Mouse (Mus musculus) adrenal gland, postnatal 14 days (tissue): ENCODE measurements around the gene Cacna1c. TPM values are rescaled to one million over a fixed set of nuclear protein-coding genes. Genes with fewer than 3 reads are reported as not detected.
A peak's percentile ranks its signal among the peaks of the same experiment; 100 is the strongest.

Source experiments
- DNase-seq: peaks from one replicate; pipeline ENCODE4 v3.0.0; 2021; ENCODE audit warnings: mixed read lengths
- total RNA-seq: library from RNA; stranded (reverse); gene quantifications from 2 replicates; pipeline ENCODE4 v1.2.3, GENCODE M21; 2021

Cacna1c gene
- total RNA-seq, 1 experiment from 2014 or later = 58.2 TPM

DNA sequence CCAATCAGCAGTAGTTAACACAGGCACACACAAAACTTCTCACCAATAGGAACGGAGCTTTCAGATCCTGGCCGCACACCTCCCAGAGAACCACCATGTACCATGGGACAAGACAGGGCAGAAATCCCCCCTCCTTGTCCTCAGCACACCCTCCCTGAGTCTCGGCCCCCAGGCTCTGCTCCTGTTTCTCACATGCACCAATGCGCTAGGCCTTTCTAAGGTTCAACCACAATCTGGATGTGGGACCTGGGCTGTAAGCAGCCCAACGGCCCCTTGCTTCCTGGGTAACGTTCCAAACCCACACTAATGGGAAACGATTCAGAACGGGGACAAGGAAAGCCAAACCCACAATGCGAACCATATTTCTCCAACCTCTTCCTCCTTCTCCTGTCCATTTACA, 237.7 kb downstream of the Cacna1c start:
- DNase-seq = no peak

DNA sequence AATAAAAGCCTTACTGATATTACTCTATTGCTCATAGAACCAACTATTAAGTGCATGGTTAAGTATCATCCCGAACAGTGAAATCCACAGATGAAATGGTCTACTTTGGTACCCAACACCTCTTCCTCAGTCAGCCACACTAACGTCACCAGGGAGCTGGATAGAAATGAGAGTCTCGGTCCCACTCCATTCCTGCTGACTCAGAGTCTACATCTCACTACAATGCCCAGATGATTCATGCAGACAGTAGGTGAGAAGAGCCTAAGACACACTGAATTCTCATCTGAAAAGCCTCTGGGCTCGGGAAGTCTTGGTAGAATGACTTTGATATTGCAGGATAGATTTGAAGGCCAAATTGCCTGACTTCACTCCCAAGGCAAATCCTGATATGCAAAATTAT, 240.0 kb downstream of the Cacna1c start:
- DNase-seq = no peak

DNA sequence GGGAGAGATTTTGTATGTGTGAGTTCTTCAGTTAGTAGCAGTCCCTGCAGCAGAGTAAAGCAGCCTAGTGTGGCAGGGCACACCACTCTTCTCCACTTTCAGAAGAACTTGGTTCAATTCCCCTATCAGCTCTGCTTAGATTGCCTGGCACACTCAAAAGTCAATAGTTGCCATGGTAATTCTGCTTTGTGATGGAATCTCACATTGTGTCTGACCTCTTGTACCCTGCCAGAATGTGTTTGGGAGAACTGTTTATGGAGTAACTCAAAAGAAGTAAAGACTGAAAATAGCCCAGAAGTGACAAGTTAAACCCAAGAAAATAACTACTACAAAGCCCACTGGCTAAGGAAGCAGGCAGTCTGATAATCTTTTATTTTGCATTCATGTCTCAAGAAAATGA, 240.4 kb downstream of the Cacna1c start:
- no peak for DNase-seq

DNA sequence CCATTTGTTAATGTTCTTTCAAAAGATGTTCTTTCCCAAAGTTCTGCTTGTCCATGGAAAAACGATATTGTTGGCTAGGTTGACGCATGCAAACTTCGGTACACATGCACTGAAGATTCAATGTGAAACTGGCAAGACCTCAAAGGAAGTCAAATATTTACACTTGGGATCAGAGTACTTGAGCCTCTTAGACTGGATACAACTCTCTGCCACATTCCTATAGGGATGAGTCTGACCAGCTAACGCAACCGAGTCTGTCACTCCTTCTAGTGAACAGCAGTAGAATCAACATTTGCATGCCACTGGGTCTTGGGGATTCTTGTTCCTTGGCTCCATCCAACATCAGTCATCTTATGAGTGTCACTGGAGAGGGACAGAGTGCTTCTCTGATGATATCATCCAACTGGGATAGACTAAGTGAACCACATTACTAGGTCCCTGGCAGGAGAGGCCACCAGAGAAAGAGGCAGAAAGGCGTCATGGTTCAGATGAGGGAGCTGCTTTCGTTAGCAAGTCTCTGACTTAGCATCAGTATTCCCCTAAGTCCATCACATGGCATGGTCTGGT, 241.1 kb downstream of the Cacna1c start:
- DNase-seq = no peak

DNA sequence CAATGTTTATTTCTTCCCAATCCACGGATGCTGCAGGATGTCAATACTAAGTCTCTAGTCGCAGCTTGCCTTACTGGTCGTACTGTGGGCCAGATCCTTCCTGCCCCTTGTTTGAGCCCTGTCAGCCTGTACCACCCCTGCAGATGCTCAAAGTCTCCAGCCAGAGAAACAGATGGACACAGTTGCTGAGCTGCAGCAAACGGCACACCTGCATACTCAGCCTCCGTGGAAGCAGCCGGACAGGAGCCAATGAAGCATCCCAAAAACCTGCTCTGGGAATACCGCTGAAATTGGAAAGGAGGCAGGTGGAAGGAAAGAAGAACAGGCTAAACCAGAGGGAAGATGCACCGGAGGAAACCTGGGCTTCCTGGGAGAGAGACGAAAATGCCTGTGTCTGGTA, 243.8 kb downstream of the Cacna1c start:
- no peak for DNase-seq

DNA sequence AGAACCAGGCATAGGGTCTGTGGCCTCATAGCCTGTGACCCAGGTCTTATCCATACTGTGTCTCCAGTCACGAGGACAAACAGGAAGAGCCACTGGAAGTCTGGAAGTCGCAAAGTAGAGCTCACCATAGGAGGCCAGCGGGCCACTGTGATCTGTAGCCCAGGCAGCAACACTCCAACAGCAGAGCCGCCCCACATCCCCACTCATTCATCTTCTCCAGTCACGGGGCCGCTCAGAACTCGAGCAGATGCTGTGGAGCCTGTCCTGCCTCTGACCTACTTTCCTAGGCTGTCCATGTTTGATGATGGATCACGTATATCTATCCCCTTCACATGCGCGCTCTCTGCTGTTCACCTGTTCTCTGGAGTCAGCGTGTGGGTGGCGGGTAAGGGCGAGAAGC, 246.0 kb downstream of the Cacna1c start:
- DNase-seq = peak; percentile 60

DNA sequence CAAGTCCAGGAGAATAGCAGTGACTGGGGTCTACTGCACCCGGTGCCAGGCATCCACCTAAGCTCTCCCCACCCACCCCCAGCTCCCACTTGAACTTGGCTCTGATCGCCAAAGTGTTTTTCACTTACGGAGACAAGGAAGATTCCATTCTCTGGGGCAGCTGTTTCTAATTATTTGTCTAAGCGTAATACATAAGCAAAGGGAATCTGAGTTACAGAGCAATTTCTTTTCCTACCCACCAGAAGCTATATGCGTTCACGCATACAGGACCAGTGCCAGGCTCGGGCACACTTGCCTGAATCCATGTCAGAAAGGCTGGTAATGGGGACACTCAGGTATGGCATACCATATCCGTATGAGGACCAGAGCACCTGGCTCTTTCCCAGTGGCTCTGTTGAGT, 248.9 kb downstream of the Cacna1c start:
- no peak for DNase-seq

DNA sequence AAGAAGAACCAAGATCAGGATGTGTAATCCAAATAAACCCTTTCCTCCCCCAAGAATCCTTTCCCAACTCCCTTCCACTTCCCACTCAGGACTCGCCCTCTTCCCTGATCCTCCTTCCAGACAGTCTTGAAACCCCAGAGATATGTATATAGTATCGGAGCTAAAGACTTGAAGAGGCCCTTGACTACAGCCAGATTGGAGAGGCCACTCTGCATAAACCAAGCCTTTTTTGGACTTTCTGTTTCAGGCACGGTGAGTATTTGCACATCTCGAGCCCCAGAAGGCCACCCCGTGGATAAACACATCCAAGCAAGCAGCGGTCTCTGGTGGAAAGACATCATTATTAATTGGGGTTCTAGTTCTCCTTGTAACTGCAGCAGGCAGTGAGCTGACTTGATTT, 249.6 kb downstream of the Cacna1c start:
- DNase-seq = no peak

DNA sequence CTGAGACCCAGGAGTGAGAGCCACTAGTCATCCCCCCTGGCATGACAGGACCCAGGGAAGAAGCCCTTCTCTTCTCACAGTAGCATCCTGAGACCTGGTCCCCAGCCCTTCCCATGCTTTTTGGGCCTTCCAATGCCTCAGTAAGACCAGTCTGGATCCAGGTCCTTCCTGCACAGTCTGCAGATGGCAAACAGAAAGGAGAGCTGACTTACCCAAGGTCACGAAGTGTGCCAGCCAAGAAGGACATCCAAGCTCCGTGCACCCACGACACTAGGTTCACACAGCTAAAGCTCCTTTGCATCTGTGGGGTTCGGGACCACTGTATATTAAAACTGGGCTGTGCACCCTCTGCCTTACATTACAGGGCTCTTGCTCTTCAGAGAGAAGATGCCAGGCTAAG, 252.1 kb downstream of the Cacna1c start:
- DNase-seq = peak; percentile 27

DNA sequence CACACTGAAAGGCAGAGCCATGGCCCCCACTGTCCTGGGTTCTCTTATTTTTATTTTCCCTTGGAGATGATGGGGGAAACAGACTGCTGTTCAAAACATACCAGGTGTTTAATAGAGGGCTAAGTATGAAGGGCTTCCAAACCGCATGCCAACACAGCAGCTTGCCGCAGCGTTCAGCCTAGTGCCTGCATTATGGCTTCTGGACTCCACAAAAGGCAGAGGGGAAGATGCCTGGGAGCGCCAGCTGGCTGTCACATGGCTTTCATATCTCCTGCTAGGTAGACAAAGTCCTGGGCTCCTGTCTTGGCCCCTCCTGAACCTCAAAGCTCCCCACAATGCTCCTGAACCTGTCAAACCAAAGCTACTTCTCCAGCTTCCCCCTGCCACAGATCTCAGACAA, 254.4 kb downstream of the Cacna1c start:
- DNase-seq = no peak

DNA sequence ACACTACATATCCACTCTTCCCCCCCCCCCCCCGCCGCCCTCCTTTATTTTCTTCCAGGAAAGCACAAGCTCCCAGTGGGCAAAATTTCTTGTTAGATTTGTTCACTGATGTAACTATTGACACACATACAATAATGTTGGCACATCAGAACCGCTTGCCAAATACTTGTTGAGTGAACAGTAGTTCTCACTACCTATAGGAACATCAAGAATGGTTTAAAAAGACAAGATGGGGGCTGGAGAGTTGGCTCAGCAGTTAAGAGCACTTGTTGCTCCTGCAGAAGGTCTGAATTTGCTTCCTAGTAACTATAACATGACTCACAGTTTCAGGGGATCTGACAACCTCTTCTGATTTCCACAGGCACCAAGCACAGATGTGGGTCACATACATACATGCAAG, 255.2 kb downstream of the Cacna1c start:
- no peak for DNase-seq

DNA sequence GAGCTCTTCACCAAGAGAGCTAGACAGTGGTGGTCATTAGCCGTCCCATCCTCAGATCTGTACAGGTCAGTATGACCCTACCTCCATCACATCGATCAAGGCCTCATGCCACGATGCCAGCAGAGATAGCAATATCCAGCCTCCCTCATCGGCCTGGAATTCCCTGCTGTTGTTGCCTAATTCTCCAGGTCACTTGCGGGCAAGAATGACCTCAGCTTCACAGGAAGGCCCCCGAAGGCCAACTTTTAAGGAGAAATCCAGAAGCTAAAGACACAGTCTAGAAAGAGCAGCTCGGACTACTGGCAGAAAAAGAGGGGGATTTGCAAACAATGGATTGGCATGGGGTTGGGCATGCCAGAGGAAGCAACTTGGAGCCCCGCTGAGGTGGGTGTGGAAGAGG, 256.6 kb downstream of the Cacna1c start:
- DNase-seq = peak; percentile 67

DNA sequence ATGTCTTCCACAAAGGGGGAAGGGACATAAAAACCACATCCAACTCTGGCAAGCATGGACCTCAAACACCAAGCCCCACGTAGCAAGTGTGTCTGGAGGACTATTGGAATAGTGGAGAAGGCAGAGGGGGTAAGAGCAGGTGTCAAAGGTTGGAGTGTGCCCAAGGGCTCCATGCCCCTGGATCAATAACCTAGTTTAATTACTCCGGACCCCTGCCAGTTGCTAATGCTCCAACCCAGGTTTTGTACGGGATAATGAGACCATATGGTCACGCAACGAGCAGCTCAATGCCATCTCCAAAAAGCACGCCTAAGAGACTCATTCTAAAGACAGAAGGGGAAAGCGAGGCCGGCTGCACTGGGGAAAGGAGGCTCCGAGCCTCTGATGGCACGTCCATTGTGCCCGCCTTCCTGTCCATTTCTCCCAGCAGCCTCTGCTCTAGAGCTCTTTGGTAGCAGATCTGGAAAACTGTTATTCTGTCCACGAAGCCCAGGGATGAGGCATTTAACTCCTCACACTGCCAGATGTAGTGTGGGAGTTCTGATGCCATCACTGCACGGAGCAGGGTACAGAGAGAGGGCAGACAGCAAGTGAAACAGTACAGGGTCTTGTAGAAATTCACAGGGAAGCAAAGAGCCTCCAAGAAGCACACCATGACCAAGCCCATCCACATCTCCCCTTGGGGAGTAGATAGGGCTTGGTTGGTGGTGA, 257.7 kb downstream of the Cacna1c start:
- DNase-seq = no peak

DNA sequence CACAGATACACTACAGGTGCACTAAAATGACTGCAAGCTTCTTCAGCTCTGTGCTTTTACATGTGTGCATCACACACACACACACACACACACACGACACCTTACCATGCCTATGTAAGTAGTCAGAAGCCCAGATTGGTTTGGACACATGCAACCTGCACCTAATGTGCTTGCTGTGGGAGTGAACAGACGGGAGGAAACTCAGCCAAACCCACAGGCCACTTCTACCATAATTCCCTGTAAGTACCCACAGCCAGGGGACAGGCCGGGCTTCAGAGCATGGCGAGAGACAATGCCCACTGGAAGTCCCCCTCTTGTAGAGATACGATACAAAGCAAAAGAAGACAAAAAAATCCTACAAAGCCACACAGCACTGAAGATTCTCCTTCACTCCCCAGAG, 258.7 kb downstream of the Cacna1c start:
- no peak for DNase-seq

DNA sequence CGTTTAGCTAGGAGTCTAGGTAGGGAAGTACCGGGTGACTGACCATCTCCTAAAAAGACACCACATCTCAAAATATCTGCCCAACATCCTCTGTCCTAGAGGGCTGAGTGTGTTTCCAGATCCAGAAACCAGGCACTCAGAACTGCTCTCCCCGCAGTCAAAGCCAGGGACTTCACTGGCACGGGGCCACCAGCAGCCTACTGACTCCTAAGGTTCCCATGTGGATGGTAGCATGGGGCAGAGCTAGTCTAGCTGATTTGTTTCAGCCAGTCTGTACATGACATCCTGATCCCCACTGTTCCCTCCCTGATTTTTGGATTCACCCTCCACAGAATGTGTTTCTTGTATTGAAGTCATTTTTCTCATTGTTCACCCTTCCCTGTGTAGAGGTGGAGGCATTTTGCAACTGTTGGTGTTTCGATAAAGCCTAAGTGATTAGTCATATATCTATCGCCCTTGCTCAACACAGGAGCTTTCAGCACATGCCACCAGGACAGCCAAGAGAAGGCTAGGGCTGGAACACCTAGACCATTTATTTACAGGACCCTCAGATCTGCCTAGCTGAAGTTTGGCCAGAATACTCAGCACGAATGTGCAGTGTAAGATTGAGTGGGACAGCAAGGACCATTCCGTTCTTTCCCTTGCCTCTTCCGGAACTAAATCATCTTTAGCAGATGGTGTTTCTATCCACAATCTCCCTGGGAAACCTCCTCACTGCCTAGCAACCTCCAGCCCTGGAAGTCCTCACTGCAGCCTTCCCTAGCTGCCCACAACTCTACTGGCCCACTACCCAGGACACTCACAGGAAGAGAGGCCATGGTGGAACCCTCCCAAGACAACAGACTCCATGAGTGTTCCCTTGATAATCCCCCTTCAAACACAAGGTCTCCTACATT, 260.4 kb downstream of the Cacna1c start:
- peak; percentile 71 for DNase-seq

DNA sequence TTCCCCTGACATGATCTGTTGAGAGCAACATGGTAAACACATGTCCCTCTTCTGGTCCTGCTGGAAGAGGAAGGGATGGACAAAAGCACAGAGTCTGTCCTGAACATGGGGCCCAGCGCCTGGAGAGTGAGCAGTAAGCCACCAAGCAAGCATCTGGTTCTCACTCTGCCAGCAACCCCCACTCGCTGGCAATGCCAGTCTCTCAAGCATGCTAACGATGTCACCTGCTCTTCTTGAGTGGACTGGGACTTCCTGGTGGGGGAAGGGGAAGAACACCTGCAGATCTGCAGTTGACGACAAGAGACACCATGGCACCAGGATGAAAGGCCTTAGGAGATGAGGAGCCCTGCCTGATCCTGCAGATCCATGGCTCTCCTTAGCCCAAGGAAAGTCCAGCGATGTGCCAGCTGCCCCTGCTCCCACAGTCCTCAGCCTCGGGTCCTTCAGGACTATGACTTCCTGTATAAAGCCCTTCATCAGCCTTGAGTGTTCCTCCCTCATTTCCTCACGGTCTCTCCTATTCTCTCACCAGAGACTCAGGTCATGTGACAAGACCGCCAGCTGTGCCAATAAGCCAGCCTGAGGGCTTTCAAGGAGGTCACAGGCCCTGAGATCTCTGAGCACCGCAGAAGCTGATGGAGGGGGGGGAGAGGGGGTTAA, 261.8 kb downstream of the Cacna1c start:
- no peak for DNase-seq

DNA sequence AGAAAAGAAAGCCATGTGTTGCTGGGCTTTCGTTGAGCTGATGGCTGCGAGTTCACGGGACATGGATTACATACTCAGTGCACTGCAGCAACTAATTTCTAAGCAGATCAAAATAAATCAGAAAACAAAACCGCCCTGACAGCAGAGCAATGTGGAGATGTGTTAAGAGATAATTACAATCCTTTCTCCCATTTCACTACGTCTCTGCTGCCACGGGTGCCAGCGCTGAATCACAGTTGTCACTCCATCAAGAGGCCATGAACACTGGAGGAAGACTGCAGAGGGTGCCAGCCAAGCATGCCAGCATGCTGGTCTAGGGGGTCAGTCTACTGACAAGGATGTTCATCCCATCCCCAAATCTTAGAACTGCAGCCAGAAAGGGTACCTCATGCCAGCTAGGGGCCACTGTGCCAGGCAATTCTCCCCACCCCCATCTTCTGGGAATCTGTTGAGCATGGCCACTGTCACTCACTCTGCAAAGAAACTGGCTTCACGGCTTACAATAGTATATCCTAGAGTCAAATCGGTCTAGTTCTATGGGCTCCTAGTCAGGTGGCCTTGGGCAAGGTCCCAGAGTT, 263.1 kb downstream of the Cacna1c start:
- no peak for DNase-seq

DNA sequence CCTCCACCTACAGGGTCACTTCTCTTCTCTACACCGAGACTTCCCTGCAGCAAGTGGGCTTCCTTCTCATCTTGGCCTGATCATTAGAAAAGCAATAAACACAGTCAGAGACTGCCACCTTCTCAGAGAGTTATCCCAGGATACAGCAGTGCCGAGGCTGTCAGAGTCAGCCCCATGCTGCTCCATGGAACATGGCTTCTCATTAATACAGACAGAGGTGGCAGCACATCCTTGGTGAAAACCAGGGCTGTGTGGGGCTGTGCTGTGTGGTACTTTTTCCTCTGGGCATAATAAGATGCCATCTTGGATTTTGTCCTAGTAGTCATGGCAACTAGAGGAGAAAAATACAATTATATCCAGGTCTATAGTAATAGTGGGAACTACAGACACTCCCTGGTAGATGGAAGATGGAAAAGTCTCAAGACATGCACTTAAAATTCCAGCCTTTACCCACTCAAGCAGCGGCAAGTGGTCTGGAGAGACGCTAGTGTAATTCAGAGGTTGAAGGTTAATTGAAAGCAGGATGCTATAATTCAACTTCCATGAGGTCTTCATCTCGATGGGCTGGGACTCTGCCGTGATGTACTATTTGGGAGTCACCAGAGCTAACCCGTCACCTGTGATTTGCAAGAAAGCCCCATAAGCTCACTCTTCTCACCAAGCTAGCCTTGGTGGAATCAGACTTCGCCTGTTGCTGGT, 264.1 kb downstream of the Cacna1c start:
- DNase-seq = no peak

DNA sequence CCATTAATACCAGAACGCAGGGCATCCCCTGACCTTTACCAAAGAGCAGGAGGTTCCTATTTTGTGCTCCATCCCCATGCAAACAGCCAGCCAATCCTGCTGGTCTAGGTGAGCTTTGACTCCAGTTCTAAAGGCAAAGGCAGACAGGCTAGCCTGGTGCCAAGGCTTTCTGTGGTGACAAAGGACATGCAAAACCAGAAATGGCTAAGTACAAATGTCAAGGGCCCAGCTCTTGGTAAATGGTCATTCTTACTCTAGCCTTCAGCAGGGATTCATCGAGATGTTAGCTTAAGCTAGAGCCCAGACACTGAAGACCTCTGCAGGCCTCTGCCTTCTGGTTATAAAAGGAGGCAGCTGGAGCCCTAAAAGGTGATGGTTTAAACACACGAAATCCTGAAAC, 269.5 kb downstream of the Cacna1c start:
- DNase-seq = peak; percentile 26

DNA sequence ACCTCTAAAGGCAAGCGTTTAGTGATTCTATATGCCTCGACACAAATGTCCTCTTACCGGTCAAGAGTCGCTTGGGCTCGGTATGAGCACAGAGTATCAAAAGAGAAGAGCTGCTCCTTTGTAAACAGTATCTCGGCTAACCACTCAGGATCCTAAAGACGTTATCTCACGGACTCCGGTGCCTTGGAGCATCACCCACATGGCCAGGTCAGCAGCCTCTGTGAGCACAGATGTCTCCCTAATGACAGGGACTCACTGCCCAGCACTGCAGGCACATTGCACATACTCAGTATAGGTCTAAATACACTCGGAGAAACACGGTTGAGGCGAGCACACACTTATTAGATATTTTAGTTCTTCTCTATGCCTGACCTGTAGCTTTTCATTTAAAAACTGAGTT, 271.8 kb downstream of the Cacna1c start:
- DNase-seq = no peak

DNA sequence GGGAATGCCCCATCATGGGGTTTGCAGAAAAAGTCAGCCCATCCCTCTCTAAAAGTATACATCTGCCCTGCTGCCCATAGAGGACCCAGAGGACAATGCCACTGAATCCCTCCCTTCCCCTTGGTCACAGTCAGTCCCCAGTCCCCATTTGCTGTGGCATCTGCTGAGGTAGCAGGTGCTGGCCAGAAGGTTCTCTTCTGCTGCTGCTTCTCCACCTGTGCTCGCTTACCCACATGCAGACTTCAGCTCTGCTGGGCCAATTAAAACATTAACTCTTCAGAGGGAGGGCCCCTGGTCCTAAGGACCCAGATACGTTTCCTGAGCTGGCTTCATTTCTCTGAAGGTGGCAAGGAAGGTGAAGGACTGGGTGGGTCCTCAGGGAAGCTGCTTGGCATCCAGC, 272.3 kb downstream of the Cacna1c start:
- DNase-seq = no peak

DNA sequence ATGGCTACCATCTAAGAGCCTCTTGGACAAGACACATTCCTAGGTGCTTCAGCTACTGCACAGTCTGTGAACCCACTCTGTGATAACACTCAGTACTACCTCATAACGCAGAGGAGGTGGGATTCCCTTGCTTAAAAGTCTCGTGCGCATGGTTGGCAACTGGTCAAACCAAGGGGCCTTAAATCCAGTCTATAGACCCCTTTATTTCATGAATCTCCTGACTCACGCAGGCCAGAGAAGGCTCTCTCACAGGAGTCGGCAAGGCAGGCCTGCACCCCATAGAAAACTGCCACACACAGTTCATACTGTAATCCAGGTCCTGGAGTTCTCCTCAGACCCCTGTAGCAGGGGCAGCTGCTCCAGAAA, 273.0 kb downstream of the Cacna1c start:
- DNase-seq = no peak
